Mouse (Mus musculus) stomach, postnatal 0 days (tissue): ENCODE measurements around the gene Cyth3.

Experiments used
- CTCF ChIP-seq: IDR thresholded peaks from 2 replicates; pipeline ENCODE4 v1.5.1; 2016; ENCODE audit warnings: antibody characterized with exemption, low read depth, mild to moderate bottlenecking, moderate library complexity
- EP300 ChIP-seq: optimal IDR thresholded peaks from 2 replicates; pipeline ENCODE3; 2016; ENCODE audit warnings: antibody characterized with exemption

DNA sequence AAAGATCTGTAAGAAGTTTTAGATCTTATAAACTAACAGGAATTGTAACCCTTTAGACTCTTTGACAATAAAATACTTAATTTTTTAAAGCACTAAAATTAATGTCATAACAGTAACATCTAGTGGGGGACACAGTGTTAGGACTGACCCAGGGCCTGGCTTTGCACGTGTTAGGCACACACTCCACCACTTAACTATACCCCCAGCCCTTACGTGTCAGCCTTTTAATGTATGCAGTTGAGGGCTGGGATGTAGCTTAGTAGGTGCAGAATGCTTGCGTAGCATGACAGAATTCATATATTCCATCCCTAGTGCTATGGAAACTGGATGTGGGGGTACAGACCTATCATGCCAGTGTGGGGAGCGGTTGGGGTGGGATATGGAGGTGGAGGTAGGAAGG is 17.1 kb downstream of the Cyth3 start:
- no peak for TF ChIP-seq CTCF
- no peak for TF ChIP-seq EP300
